Mouse (Mus musculus) stomach, embryonic 16.5 days (tissue): ENCODE measurements around the gene 9030624G23Rik. TPM values are rescaled to one million over a fixed set of nuclear protein-coding genes. Genes with fewer than 3 reads are reported as not detected.
A peak's percentile ranks its signal among the peaks of the same experiment; 100 is the strongest.
"Not testable (repeated sequence)": the region's sequence is repeated elsewhere in the genome, so short reads cannot be mapped to it uniquely, and the experiment has no call there.

Experiments used
- ATAC-seq: fragments of 200-750 bp; cut with Nextera tagmentation; 2 replicates; pipeline ENCODE4 v1.8.0; 2017; ENCODE audit warnings: moderate number of reproducible peaks, moderate TSS enrichment; ENCODE audit not compliant: insufficient read depth, low FRiP score
- H3K27ac ChIP-seq: fragments of 300-500 bp; sonication (generic); 2 replicates; pipeline ENCODE4 v1.5.1; 2014; ENCODE audit warnings: low read length
- H3K27me3 ChIP-seq: fragments of 300-500 bp; sonication (generic); 2 replicates; pipeline ENCODE4 v1.6.1; 2014; ENCODE audit warnings: low read length, control low read depth, mixed read lengths; ENCODE audit not compliant: control insufficient read depth, insufficient read depth
- H3K36me3 ChIP-seq: fragments of 300-500 bp; sonication (generic); 2 replicates; pipeline ENCODE4 v1.6.1; 2014; ENCODE audit warnings: low read length; ENCODE audit not compliant: control insufficient read depth, insufficient read depth
- H3K4me1 ChIP-seq: fragments of 300-500 bp; sonication (generic); 2 replicates; pipeline ENCODE4 v1.6.1; 2014; ENCODE audit warnings: low read length, control low read depth, mixed read lengths; ENCODE audit not compliant: control insufficient read depth, insufficient read depth
- H3K4me2 ChIP-seq: fragments of 300-500 bp; sonication (generic); 2 replicates; pipeline ENCODE4 v1.6.1; 2014; ENCODE audit warnings: low read depth, low read length, mixed read lengths
- H3K4me3 ChIP-seq: fragments of 300-500 bp; sonication (generic); replicated peaks from 2 replicates; pipeline ENCODE4 v1.5.1; 2014; ENCODE audit warnings: mild to moderate bottlenecking, low read length
- H3K9ac ChIP-seq: fragments of 300-500 bp; sonication (generic); 2 replicates; pipeline ENCODE4 v1.6.1; 2014; ENCODE audit warnings: low read length
- H3K9me3 ChIP-seq: fragments of 300-500 bp; sonication (generic); replicated peaks from 2 replicates; pipeline ENCODE4 v1.6.1; 2016; ENCODE audit warnings: low read length, control low read depth; ENCODE audit not compliant: control insufficient read depth
- WGBS: fragments of 180-500 bp; shearing (Covaris S2); extraction: QIAGEN DNeasy Blood & Tissue Kit; methylation state at CpG from one replicate; pipeline ENCODE4 v1.1.7; 2014; 5-methylcytosine and 5-hydroxymethylcytosine counted together
- polyA plus RNA-seq: library from polyadenylated mRNA; unstranded; fragments of >200 nt; fragmentation: Nextera tagmentation; extraction: Ambion mirVana; gene quantifications from 2 replicates; pipeline ENCODE4 v1.2.1, GENCODE M21; 2015

The 9030624G23Rik gene
- polyA plus RNA-seq, result 1.8 TPM in 2 replicates

GRCm38 (mm10) chr12:24097108-24097520, at the start of gene 9030624G23Rik:
Gene 9030624G23Rik (minus strand): TSS chr12:24097246.
- H3K9ac ChIP-seq, result peak within 1 kb of the TSS; percentile 71
- H3K27me3 ChIP-seq, H3K27ac ChIP-seq, H3K36me3 ChIP-seq, H3K4me1 ChIP-seq, H3K9me3 ChIP-seq: not testable (repeated sequence)
- peak; percentile 75; the same call in 1 of the 2 replicates for ATAC-seq
- peak within 1 kb of the TSS; percentile 40 for H3K4me2 ChIP-seq
- WGBS, result 2% methylated on average over 32 of the region's 39 CpGs
- peak within 1 kb of the TSS; percentile 53 for H3K4me3 ChIP-seq

GRCm38 (mm10) chr12:24083096-24083495, 13.9 kb downstream of the 9030624G23Rik start:
- H3K27me3 ChIP-seq, H3K9ac ChIP-seq, H3K4me1 ChIP-seq, H3K36me3 ChIP-seq, H3K27ac ChIP-seq, H3K4me3 ChIP-seq, ATAC-seq, H3K9me3 ChIP-seq, H3K4me2 ChIP-seq: not testable (repeated sequence)
- 92% methylated on average over 2 of the region's 5 CpGs for WGBS
